5 mouse cellular contexts compared by ENCODE assay signal in the genomic region with DNA sequence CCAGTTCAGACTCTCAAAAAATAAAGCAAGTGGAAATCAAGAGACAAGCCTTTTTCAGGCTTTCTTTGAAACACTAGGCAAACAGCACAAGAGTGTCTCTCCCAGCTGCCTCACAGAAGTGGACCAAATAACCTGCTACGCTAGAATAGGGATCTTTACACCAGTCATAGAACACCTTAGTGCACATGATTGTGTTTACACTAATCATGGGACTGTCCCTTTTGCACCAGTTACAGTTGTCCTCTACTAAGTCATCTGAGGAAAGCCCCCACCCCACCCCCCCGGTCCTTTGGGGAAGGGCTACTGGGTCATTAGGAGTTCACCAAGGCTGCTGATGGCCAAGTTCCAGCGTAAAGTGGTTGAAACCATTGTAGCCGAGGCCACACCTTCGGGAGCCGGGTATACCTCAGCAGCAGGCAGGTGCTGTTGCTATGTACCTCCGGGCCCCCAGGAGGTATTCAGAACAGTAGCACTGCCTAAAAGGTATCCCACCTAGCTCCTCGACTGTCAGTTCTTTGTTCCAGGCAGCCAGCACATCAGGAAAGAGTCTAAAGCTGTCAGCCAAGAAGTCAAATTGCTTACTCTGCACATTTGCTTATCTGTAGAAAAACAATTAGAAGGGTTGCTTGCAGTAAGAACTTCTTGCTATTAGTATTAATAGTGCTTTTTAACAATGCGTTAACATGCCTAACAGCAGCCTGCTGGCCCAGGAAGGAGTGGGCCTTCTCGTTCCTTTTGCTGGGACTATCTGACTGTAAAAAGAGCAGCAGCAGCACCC.
"Had no signal": no experiment of that assay in that cellular context is flagged by ENCODE, and none has a peak within 500 bp of the region (broad histone marks: within the 10 kb centered on the region; RNA-seq: fewer than 3 reads in every experiment).

No protein-coding gene starts in this region.

- H3K36me3 ChIP-seq: stomach, embryonic 15.5 days had no signal

- H3K9ac ChIP-seq: stomach, embryonic 15.5 days had no signal

- H3K27me3 ChIP-seq: stomach, embryonic 15.5 days had no signal

- H3K4me2 ChIP-seq: stomach, embryonic 15.5 days had no signal

- ATAC-seq: inflammation-experienced regulatory T-cells, adult 6 months had no signal

- H3K4me3 ChIP-seq: stomach, embryonic 15.5 days had no signal

- H3K9me3 ChIP-seq: stomach, embryonic 15.5 days had no signal

- H3K27ac ChIP-seq: stomach, embryonic 15.5 days had no signal

- DNase-seq: kidney, adult 18-20 months; left cerebral cortex, postnatal 4 days; right cerebral cortex, postnatal 14 days had no signal
